Mouse (Mus musculus) limb, embryonic 14.5 days (tissue): ENCODE results near the gene Mlf2. TPM values are rescaled to one million over a fixed set of nuclear protein-coding genes. Genes with fewer than 3 reads are reported as not detected.

Source experiments
- ATAC-seq: fragments of 200-750 bp; cut with Nextera tagmentation; 2 replicates; pipeline ENCODE4 v1.8.0; 2017; ENCODE audit warnings: low read depth, moderate number of reproducible peaks, moderate TSS enrichment; ENCODE audit not compliant: low FRiP score
- DNase-seq: peaks from one replicate; pipeline ENCODE4 v3.0.0-alpha.2; 2015; ENCODE audit warnings: low spot score
- H3K27ac ChIP-seq: fragments of 300-500 bp; sonication (generic); replicated peaks from 2 replicates; pipeline ENCODE4 v1.5.1; 2014; ENCODE audit warnings: low read depth, mild to moderate bottlenecking, low read length, moderate library complexity, mixed read lengths
- H3K27me3 ChIP-seq: fragments of 300-500 bp; sonication (generic); 2 replicates; pipeline ENCODE4 v1.6.1; 2014; ENCODE audit warnings: low read length, mixed read lengths; ENCODE audit not compliant: control insufficient read depth, insufficient read depth
- H3K36me3 ChIP-seq: fragments of 300-500 bp; sonication (generic); 2 replicates; pipeline ENCODE4 v1.6.1; 2014; ENCODE audit warnings: mild to moderate bottlenecking, low read length, moderate library complexity, mixed read lengths; ENCODE audit not compliant: control insufficient read depth, insufficient read depth
- H3K4me1 ChIP-seq: fragments of 300-500 bp; sonication (generic); 2 replicates; pipeline ENCODE4 v1.6.1; 2014; ENCODE audit warnings: antibody characterized with exemption, low read length, mixed read lengths; ENCODE audit not compliant: control insufficient read depth, insufficient read depth
- H3K4me2 ChIP-seq: fragments of 300-500 bp; sonication (generic); replicated peaks from 2 replicates; pipeline ENCODE4 v1.6.1; 2014; ENCODE audit warnings: low read depth, mild to moderate bottlenecking, low read length, moderate library complexity; ENCODE audit not compliant: severe bottlenecking
- H3K4me3 ChIP-seq: fragments of 300-500 bp; sonication (generic); replicated peaks from 2 replicates; pipeline ENCODE4 v1.5.1; 2014; ENCODE audit warnings: low read length
- H3K9ac ChIP-seq: fragments of 300-500 bp; sonication (generic); 2 replicates; pipeline ENCODE4 v1.6.1; 2014; ENCODE audit warnings: mild to moderate bottlenecking, low read depth, low read length, moderate library complexity; ENCODE audit not compliant: severe bottlenecking
- H3K9me3 ChIP-seq: fragments of 300-500 bp; sonication (generic); 2 replicates; pipeline ENCODE4 v1.6.1; 2016; ENCODE audit warnings: low read length; ENCODE audit not compliant: control insufficient read depth
- POLR2A ChIP-seq: fragments of 200-500 bp; IDR thresholded peaks from 2 replicates; pipeline ENCODE4 v1.8.0; 2012; ENCODE audit warnings: inconsistent platforms, mild to moderate bottlenecking, moderate library complexity, borderline replicate concordance; ENCODE audit not compliant: insufficient read depth, insufficient read length; ENCODE audit errors: extremely low read depth
- WGBS: fragments of 180-500 bp; shearing (Covaris S2); extraction: QIAGEN DNeasy Blood & Tissue Kit; methylation state at CpG from one replicate; pipeline ENCODE4 v1.1.7; 2014; 5-methylcytosine and 5-hydroxymethylcytosine counted together
- polyA plus RNA-seq, 2 experiments: library from polyadenylated mRNA; depleted of rRNA in 1 of 2; stranded (reverse) in 1 of 2; unstranded in 1 of 2; fragments of >200 nt; fragmentation: Nextera tagmentation in 1 of 2; extraction: Ambion mirVana in 1 of 2; gene quantifications; 2 replicates each; pipeline versions ENCODE4 v1.2.1 to v1.2.3; 2012 to 2014

Mlf2 gene
- polyA plus RNA-seq, 2 experiments: 355 to 407 TPM

DNA sequence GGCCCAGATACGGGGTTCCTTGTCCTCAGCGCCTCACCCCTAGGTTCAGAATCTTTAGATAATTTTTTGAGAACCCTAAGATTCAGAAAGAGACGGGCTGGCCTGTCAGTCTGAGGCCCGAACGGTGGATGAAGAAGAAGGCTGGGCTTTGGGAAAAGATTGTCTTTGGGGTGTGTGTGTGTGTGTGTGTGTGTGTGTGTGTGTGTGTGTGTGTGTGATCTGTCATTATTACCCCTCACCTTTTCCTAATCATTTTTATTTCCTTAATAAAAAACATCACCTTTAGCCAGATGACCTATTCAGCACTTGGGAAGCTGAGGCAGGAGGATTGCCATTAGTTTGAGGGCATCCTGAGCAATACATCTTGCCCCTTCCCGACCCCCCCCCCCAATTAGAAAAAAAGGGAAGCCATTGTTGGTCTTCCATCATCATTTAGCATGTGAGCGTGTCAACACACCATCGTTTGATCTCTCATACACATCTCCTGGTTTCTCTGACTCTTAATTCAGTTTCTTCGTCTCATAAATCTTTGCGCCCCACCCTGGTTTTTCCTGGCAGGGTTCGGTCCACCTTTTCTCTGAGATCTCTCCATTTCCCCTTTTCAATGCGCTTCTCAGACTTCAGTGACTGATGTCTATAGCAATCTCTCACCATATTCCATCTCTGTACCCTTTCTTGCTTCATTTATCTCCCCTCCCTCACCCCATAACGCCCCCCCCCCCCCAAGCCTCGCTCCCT is 12.1 kb upstream of the Mlf2 start:
- peak overlapping the region; percentile 98 for H3K4me2 ChIP-seq
- no peak overlapping the region for H3K9ac ChIP-seq
- WGBS: 22% methylated on average over 13 of the region's 14 CpGs
- DNase-seq: no peak
- H3K36me3 ChIP-seq: peaks cover 10% of the 10 kb centered on the region
- no peaks in the 10 kb centered on the region for H3K9me3 ChIP-seq
- H3K4me3 ChIP-seq: peak overlapping the region; percentile 92
- H3K27ac ChIP-seq: peak overlapping the region; percentile 99
- no peaks in the 10 kb centered on the region for H3K27me3 ChIP-seq
- no peak for TF ChIP-seq POLR2A
- ATAC-seq: no peak
- H3K4me1 ChIP-seq: peaks cover 38% of the 10 kb centered on the region

DNA sequence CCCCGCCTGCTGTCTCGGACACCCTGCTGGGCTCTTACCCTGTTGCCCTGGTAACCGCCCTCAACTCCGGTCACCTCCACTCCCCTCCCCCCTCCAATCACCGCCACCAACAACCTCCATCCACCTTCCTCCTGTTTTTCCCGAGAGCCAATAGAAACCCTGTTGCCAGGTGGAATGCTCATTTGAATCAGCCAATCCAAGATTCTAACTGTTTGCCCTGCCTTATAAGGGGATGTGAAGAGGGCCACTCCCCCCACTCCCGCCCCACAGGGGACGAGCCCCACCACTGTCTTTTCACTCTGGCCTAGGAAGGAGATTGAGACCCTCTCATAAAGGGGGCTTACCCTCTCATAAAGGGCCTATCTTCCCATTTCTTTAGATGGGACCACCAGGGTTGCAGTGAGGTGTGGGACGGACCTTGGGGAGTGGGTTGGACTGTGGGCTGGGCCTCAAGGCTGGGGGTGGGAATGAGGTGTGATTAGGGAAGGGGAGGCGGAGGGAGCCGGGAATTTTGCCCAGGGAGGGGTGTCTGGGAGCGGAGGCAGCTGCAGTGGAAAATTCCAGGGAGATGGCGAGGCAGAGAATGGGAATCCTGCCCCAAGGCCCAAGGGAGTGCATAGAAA is 11.4 kb upstream of the Mlf2 start, which contains the start of gene Ptms:
TSS of gene Ptms (minus strand) at position 409 of the 623 bp plus-strand sequence.
- ATAC-seq (peak; percentile 89), DNase-seq (peak; percentile 95)
- peak within 1 kb of the TSS; percentile 98 for H3K4me2 ChIP-seq
- no peak within 1 kb of the TSS for H3K9ac ChIP-seq
- no peaks in the 10 kb centered on the region for H3K9me3 ChIP-seq
- under 1% methylated on average over 12 of the region's 13 CpGs for WGBS
- TF ChIP-seq POLR2A: no peak
- H3K36me3 ChIP-seq: peaks cover 2% of the 10 kb centered on the region
- H3K27ac ChIP-seq: peak within 1 kb of the TSS; percentile 99
- peaks cover 38% of the 10 kb centered on the region for H3K4me1 ChIP-seq
- H3K27me3 ChIP-seq: no peaks in the 10 kb centered on the region
- peak within 1 kb of the TSS; percentile 92 for H3K4me3 ChIP-seq

DNA sequence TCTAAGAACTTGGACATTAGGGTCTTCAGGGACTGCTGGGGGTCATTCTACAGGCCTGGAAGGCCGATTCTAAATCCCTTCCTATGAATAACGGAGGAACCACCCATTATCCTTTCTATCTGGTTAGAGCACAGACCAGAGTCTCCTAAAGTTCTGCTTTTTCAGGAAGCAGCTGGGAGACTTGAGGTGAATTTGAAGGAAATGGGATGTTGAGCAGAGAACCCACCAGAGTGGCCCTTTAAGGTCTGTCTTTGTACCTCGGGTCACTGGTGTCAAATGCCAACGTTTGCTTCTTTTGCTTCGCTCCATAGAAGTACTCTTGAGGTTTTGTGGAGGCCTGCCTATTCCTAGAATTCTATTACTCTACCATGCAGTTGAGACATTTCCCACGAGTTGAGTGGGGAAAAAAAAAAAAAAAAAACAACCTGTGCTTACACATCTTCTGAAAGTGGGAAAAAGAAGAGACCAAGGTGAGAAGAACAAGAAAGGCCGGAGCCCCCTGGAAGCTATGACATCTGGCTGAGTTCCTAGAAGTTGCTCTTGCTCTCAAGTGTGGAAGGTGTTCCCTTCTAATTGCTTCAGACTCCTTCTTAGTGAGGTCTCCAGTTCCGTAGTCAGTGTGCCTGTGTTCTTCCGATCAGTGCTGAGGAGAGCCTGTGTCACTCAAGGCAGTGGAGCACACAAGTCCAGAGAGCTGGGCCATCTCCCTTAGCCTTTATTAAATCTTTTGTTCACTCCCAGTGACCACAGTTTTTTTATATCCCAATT is 10.7 kb upstream of the Mlf2 start:
- Histone ChIP-seq H3K4me2 (peak overlapping the region; percentile 98), H3K9ac (no peak overlapping the region), H3K36me3 (no peaks in the 10 kb centered on the region), H3K9me3 (no peaks in the 10 kb centered on the region), H3K4me3 (peak overlapping the region; percentile 92), H3K27me3 (no peaks in the 10 kb centered on the region), H3K27ac (peak overlapping the region; percentile 99), H3K4me1 (peaks cover 41% of the 10 kb centered on the region)
- WGBS: 21% methylated on average over 9 of the region's 9 CpGs
- DNase-seq: no peak
- no peak for ATAC-seq
- TF ChIP-seq POLR2A: no peak

DNA sequence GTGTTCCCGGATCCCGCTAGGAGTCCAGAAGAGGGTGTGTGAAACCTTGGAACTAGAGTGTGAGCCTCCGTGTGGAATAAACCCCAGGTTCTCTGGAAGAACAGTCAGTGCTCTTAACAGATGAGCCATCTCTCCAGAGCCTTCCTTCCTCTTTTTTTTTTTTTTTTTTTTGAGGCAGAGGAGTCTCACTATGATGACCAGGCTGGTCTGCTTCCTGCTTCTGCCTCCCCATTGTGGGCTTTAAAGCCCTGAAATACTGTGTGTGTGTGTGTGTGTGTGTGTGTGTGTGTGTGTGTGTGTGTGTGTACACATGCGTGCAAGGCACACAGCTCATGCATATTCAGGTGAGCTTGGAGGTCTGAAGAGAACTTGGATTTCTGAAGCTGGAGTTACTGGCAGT is 9.6 kb upstream of the Mlf2 start:
- no peak overlapping the region for H3K4me2 ChIP-seq
- ATAC-seq (no peak), DNase-seq (no peak)
- WGBS: 58% methylated on average over 4 of the region's 4 CpGs
- H3K4me1 ChIP-seq: peaks cover 42% of the 10 kb centered on the region
- no peaks in the 10 kb centered on the region for H3K36me3 ChIP-seq
- no peak for TF ChIP-seq POLR2A
- no peak overlapping the region for H3K9ac ChIP-seq
- peak overlapping the region; percentile 99 for H3K27ac ChIP-seq
- no peak overlapping the region for H3K4me3 ChIP-seq
- H3K9me3 ChIP-seq: no peaks in the 10 kb centered on the region
- no peaks in the 10 kb centered on the region for H3K27me3 ChIP-seq

DNA sequence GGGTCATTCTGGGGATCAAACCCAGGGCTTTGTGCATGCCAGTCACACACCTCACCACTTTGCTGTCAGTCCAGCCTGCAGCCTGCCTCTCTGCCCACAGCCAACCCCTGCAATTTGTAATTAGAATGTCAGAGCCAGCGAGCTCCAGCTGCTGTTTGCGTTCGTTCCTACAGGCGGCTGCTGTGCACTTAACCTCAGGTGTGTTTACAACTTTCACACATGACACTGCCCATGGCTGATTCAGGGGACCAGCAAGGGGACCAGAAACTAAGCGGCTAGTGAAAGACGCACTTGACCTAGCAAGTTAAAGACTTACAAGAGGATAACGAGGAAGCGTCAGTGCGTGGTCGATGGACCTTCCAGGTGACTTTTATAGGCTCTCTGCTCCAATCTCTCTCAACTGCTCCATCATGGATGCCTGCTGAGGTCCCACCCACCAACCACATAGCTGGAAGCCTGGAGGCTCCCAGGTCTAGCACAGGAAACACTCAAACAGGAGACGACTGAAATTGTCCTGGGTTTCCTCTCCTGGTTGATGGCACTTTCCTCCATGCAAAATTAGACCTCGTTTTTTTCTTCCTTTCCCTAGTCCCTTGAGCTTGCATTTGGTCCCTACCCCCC is 5.9 kb upstream of the Mlf2 start:
- Histone ChIP-seq H3K9me3 (no peaks in the 10 kb centered on the region), H3K27me3 (no peaks in the 10 kb centered on the region), H3K36me3 (no peaks in the 10 kb centered on the region), H3K4me2 (peak overlapping the region; percentile 41), H3K4me3 (0 out of 2 replicates have a peak overlapping the region, but pooled peaks have one; percentile 5), H3K4me1 (peaks cover 33% of the 10 kb centered on the region), H3K27ac (peak overlapping the region; percentile 44), H3K9ac (no peak overlapping the region)
- no peak for TF ChIP-seq POLR2A
- WGBS: 9% methylated on average over 12 of the region's 12 CpGs
- DNase-seq (no peak), ATAC-seq (no peak)
